Mouse (Mus musculus): ENCODE data around the gene Olfr198. TPM values are rescaled to one million over a fixed set of nuclear protein-coding genes. Genes with fewer than 3 reads are reported as not detected.

The Olfr198 gene
- total and polyA plus RNA-seq, 3 experiments: not detected

GRCm38 (mm10) chr16:59170354-59170753, 33.0 kb downstream of the Olfr198 start, which contains the start of gene Olfr196:
Gene Olfr196 (minus strand): TSS chr16:59170454.
- TF ChIP-seq GABPA (IDR thresholded peaks at IDR 0.05; ENCODE audit: insufficient replicate concordance, low read depth, low read length) (no peak), POLR2A (IDR thresholded peaks at IDR 0.05; ENCODE audit: low read depth, low read length) (no peak), BHLHE40 (IDR thresholded peaks at IDR 0.05; ENCODE audit: low read depth, low read length) (no peak), MAX (IDR thresholded peaks at IDR 0.05; ENCODE audit: low read length) (no peak), ETS1 (conservative IDR thresholded peaks at IDR 0.05; ENCODE audit: low read depth, low read length) (no peak), MAFK (IDR thresholded peaks at IDR 0.05; ENCODE audit: insufficient replicate concordance, low read length) (no peak), MAZ (IDR thresholded peaks at IDR 0.05; ENCODE audit: low read depth, low read length) (no peak), POLR2AphosphoS2 (IDR thresholded peaks at IDR 0.05; ENCODE audit: low read depth, low read length) (no peak), CHD2 (IDR thresholded peaks at IDR 0.05; ENCODE audit: low read length) (no peak), JUND (conservative IDR thresholded peaks at IDR 0.05; ENCODE audit: low read depth, low read length) (no peak)
- H3K9me3 ChIP-seq (replicated peaks; ENCODE audit: low read length): no peaks in the 10 kb centered on the region
- dilution Hi-C loops (cut with MboI; ENCODE audit: extremely low pct_ligation_motif_present, extremely low pct_unique_long_range_greater_than_20kb, low sequenced_read_pairs): no loop called here

DNA sequence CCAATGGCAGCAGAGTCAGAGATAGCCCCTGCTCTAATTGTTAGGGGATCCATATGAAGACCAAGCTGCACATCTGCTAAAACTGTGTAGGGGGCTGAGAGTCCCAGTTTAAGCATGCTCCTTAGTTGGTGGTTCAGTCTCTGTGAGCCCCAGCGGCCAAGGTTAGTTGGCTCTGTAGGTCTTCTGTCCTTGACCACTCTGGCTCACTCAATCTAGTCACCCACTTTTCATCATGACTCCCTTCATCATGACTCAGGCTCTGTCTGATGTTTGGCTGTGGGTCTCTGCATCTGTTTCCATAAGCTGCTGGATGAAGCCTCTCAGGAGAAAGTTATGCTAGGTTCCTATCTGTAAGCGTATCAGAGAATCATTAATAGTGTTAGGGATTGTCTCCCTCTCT, 51.3 kb downstream of the Olfr198 start:
- Histone ChIP-seq H3K4me1 (ENCODE audit: control insufficient read depth in 1 of 2, insufficient read depth in 2 of 2) (no peaks in the 10 kb centered on the region), H3K4me3 (replicated peaks in 1 of 3; ENCODE audit: low read depth in 2 of 3, low read length in 2 of 3, poor library complexity in 1 of 3) (no peak overlapping the region), H3K79me2 (replicated peaks; ENCODE audit: control insufficient read depth, extremely low read depth, insufficient read depth, poor library complexity, severe bottlenecking) (no peaks in the 10 kb centered on the region), H3K27me3 (replicated peaks) (no peaks in the 10 kb centered on the region), H3K9me3 (replicated peaks; ENCODE audit: low read length) (no peaks in the 10 kb centered on the region), H3K9ac (ENCODE audit: insufficient read depth, low read depth) (no peak overlapping the region), H3K27ac (ENCODE audit: insufficient read depth, low read depth) (no peak overlapping the region), H3K36me3 (replicated peaks in 1 of 2; ENCODE audit: control insufficient read depth in 1 of 2, insufficient read depth in 1 of 2, low read length in 1 of 2) (no peaks in the 10 kb centered on the region), H3K4me2 (ENCODE audit: insufficient read depth, low read depth, poor library complexity, severe bottlenecking) (no peak overlapping the region)
- dilution Hi-C loops (cut with MboI; ENCODE audit: extremely low pct_ligation_motif_present, extremely low pct_unique_long_range_greater_than_20kb, low sequenced_read_pairs): no loop called here
- TF ChIP-seq POLR2A (IDR thresholded peaks at IDR 0.05; ENCODE audit: low read depth, low read length) (no peak), KAT2A (IDR thresholded peaks at IDR 0.05; ENCODE audit: insufficient replicate concordance, low read length) (no peak), RCOR1 (conservative IDR thresholded peaks at IDR 0.05; ENCODE audit: low read depth, low read length) (no peak), MAFK (IDR thresholded peaks at IDR 0.05; ENCODE audit: insufficient replicate concordance, low read length) (no peak), HCFC1 (IDR thresholded peaks at IDR 0.05; ENCODE audit: low read depth, low read length) (no peak), JUND (conservative IDR thresholded peaks at IDR 0.05; ENCODE audit: low read depth, low read length) (no peak), TCF12 (IDR thresholded peaks at IDR 0.05; ENCODE audit: low read depth, low read length) (no peak), ELF1 (IDR thresholded peaks at IDR 0.05; ENCODE audit: low read depth, low read length) (no peak), ZC3H11A (IDR thresholded peaks at IDR 0.05; ENCODE audit: low read depth, low read length) (no peak), IRF4 (IDR thresholded peaks at IDR 0.05; ENCODE audit: low read depth, low read length) (no peak), CHD1 (IDR thresholded peaks at IDR 0.05; ENCODE audit: low read depth, low read length) (no peak), CTCF (conservative IDR thresholded peaks at IDR 0.05 in 1 of 2, IDR thresholded peaks at IDR 0.05 in 1 of 2; ENCODE audit: low read depth in 2 of 2, low read length in 2 of 2) (no peak), NELFE (IDR thresholded peaks at IDR 0.05; ENCODE audit: low read depth, low read length) (no peak)
- no peak for DNase-seq (ENCODE audit: extremely low read depth)
- in situ Hi-C loops (cut with MboI; ENCODE audit: low pct_ligation_motif_present, low pct_unique_long_range_greater_than_20kb, low sequenced_read_pairs): no loop called here

More at GRCm38 (mm10) chr16:59170354-59170753, 33.0 kb downstream of the Olfr198 start, which contains the start of gene Olfr196:
- Histone ChIP-seq H3K79me2 (replicated peaks; ENCODE audit: control insufficient read depth, extremely low read depth, insufficient read depth, poor library complexity, severe bottlenecking) (no peaks in the 10 kb centered on the region), H3K4me1 (ENCODE audit: control insufficient read depth in 1 of 2, insufficient read depth in 2 of 2) (no peaks in the 10 kb centered on the region), H3K27ac (ENCODE audit: insufficient read depth, low read depth) (no peak within 1 kb of the TSS), H3K27me3 (replicated peaks) (no peaks in the 10 kb centered on the region), H3K9ac (ENCODE audit: insufficient read depth, low read depth) (no peak within 1 kb of the TSS), H3K36me3 (replicated peaks in 1 of 2; ENCODE audit: control insufficient read depth in 1 of 2, insufficient read depth in 1 of 2, low read length in 1 of 2) (no peaks in the 10 kb centered on the region), H3K4me2 (ENCODE audit: insufficient read depth, low read depth, poor library complexity, severe bottlenecking) (no peak within 1 kb of the TSS), H3K4me3 (replicated peaks in 1 of 3; ENCODE audit: low read depth in 2 of 3, low read length in 2 of 3, poor library complexity in 1 of 3) (no peak within 1 kb of the TSS)
- in situ Hi-C loops (cut with MboI; ENCODE audit: low pct_ligation_motif_present, low pct_unique_long_range_greater_than_20kb, low sequenced_read_pairs): no loop called here
- no peak for DNase-seq (ENCODE audit: extremely low read depth)

Other genes starting within 250 kb of the Olfr198 start
- not detected in 2 replicates for gene Olfr183, start 208.2 kb downstream of the Olfr198 start, total RNA-seq (2012; rRNA removed)
- not detected in 2 replicates for gene Olfr183, start 208.2 kb downstream of the Olfr198 start, total RNA-seq (2014; rRNA removed)
- gene Olfr183, start 208.2 kb downstream of the Olfr198 start, polyA plus RNA-seq (2012; ENCODE audit: insufficient read length, low read depth): not detected in 2 replicates
- gene Olfr186, start 173.2 kb downstream of the Olfr198 start, total RNA-seq (2012; rRNA removed): not detected in 2 replicates
- gene Olfr186, start 173.2 kb downstream of the Olfr198 start, total RNA-seq (2014; rRNA removed): not detected in 2 replicates
- gene Olfr186, start 173.2 kb downstream of the Olfr198 start, polyA plus RNA-seq (2012; ENCODE audit: insufficient read length, low read depth): not detected in 2 replicates
- gene Olfr187, start 163.8 kb downstream of the Olfr198 start, total RNA-seq (2012; rRNA removed): not detected in 2 replicates
- gene Olfr187, start 163.8 kb downstream of the Olfr198 start, total RNA-seq (2014; rRNA removed): not detected in 2 replicates
- gene Olfr187, start 163.8 kb downstream of the Olfr198 start, polyA plus RNA-seq (2012; ENCODE audit: insufficient read length, low read depth): not detected in 2 replicates
- not detected in 2 replicates for gene Olfr190, start 125.5 kb downstream of the Olfr198 start, total RNA-seq (2012; rRNA removed)
- not detected in 2 replicates for gene Olfr190, start 125.5 kb downstream of the Olfr198 start, total RNA-seq (2014; rRNA removed)
- not detected in 2 replicates for gene Olfr190, start 125.5 kb downstream of the Olfr198 start, polyA plus RNA-seq (2012; ENCODE audit: insufficient read length, low read depth)
- not detected in 2 replicates for gene Olfr191, start 113.7 kb downstream of the Olfr198 start, total RNA-seq (2012; rRNA removed)
- gene Olfr191, start 113.7 kb downstream of the Olfr198 start, total RNA-seq (2014; rRNA removed): not detected in 2 replicates
- not detected in 2 replicates for gene Olfr191, start 113.7 kb downstream of the Olfr198 start, polyA plus RNA-seq (2012; ENCODE audit: insufficient read length, low read depth)
- gene Olfr193, start 91.7 kb downstream of the Olfr198 start, total RNA-seq (2012; rRNA removed): not detected in 2 replicates
- not detected in 2 replicates for gene Olfr193, start 91.7 kb downstream of the Olfr198 start, total RNA-seq (2014; rRNA removed)
- gene Olfr193, start 91.7 kb downstream of the Olfr198 start, polyA plus RNA-seq (2012; ENCODE audit: insufficient read length, low read depth): not detected in 2 replicates
- gene Olfr194, start 82.5 kb downstream of the Olfr198 start, total RNA-seq (2012; rRNA removed): not detected in 2 replicates
- not detected in 2 replicates for gene Olfr194, start 82.5 kb downstream of the Olfr198 start, total RNA-seq (2014; rRNA removed)
- not detected in 2 replicates for gene Olfr194, start 82.5 kb downstream of the Olfr198 start, polyA plus RNA-seq (2012; ENCODE audit: insufficient read length, low read depth)
- not detected in 2 replicates for gene Olfr195, start 56.5 kb downstream of the Olfr198 start, total RNA-seq (2012; rRNA removed)
- gene Olfr195, start 56.5 kb downstream of the Olfr198 start, total RNA-seq (2014; rRNA removed): not detected in 2 replicates
- gene Olfr195, start 56.5 kb downstream of the Olfr198 start, polyA plus RNA-seq (2012; ENCODE audit: insufficient read length, low read depth): not detected in 2 replicates
- gene Olfr196, start 33.1 kb downstream of the Olfr198 start, total RNA-seq (2012; rRNA removed): not detected in 2 replicates
- not detected in 2 replicates for gene Olfr196, start 33.1 kb downstream of the Olfr198 start, total RNA-seq (2014; rRNA removed)
- not detected in 2 replicates for gene Olfr196, start 33.1 kb downstream of the Olfr198 start, polyA plus RNA-seq (2012; ENCODE audit: insufficient read length, low read depth)
- gene Olfr199, start 16.2 kb upstream of the Olfr198 start, total RNA-seq (2012; rRNA removed): not detected in 2 replicates
- not detected in 2 replicates for gene Olfr199, start 16.2 kb upstream of the Olfr198 start, total RNA-seq (2014; rRNA removed)
- gene Olfr199, start 16.2 kb upstream of the Olfr198 start, polyA plus RNA-seq (2012; ENCODE audit: insufficient read length, low read depth): not detected in 2 replicates
- gene Olfr201, start 69.1 kb upstream of the Olfr198 start, total RNA-seq (2012; rRNA removed): not detected in 2 replicates
- gene Olfr201, start 69.1 kb upstream of the Olfr198 start, total RNA-seq (2014; rRNA removed): not detected in 2 replicates
- not detected in 2 replicates for gene Olfr201, start 69.1 kb upstream of the Olfr198 start, polyA plus RNA-seq (2012; ENCODE audit: insufficient read length, low read depth)
- not detected in 2 replicates for gene Olfr202, start 83.3 kb upstream of the Olfr198 start, total RNA-seq (2012; rRNA removed)
- gene Olfr202, start 83.3 kb upstream of the Olfr198 start, total RNA-seq (2014; rRNA removed): not detected in 2 replicates
- not detected in 2 replicates for gene Olfr202, start 83.3 kb upstream of the Olfr198 start, polyA plus RNA-seq (2012; ENCODE audit: insufficient read length, low read depth)
- gene Olfr203, start 95.3 kb upstream of the Olfr198 start, total RNA-seq (2012; rRNA removed): not detected in 2 replicates
- gene Olfr203, start 95.3 kb upstream of the Olfr198 start, total RNA-seq (2014; rRNA removed): not detected in 2 replicates
- not detected in 2 replicates for gene Olfr203, start 95.3 kb upstream of the Olfr198 start, polyA plus RNA-seq (2012; ENCODE audit: insufficient read length, low read depth)
- gene Olfr204, start 114.7 kb upstream of the Olfr198 start, total RNA-seq (2012; rRNA removed): not detected in 2 replicates
- gene Olfr204, start 114.7 kb upstream of the Olfr198 start, total RNA-seq (2014; rRNA removed): not detected in 2 replicates
- not detected in 2 replicates for gene Olfr204, start 114.7 kb upstream of the Olfr198 start, polyA plus RNA-seq (2012; ENCODE audit: insufficient read length, low read depth)
- not detected in 2 replicates for gene Olfr205, start 127.6 kb upstream of the Olfr198 start, total RNA-seq (2012; rRNA removed)
- not detected in 2 replicates for gene Olfr205, start 127.6 kb upstream of the Olfr198 start, total RNA-seq (2014; rRNA removed)
- gene Olfr205, start 127.6 kb upstream of the Olfr198 start, polyA plus RNA-seq (2012; ENCODE audit: insufficient read length, low read depth): not detected in 2 replicates
- gene Olfr206, start 145.7 kb upstream of the Olfr198 start, total RNA-seq (2012; rRNA removed): not detected in 2 replicates
- gene Olfr206, start 145.7 kb upstream of the Olfr198 start, total RNA-seq (2014; rRNA removed): not detected in 2 replicates
- not detected in 2 replicates for gene Olfr206, start 145.7 kb upstream of the Olfr198 start, polyA plus RNA-seq (2012; ENCODE audit: insufficient read length, low read depth)
- not detected in 2 replicates for gene Olfr209, start 160.5 kb upstream of the Olfr198 start, total RNA-seq (2012; rRNA removed)
- not detected in 2 replicates for gene Olfr209, start 160.5 kb upstream of the Olfr198 start, total RNA-seq (2014; rRNA removed)
- not detected in 2 replicates for gene Olfr209, start 160.5 kb upstream of the Olfr198 start, polyA plus RNA-seq (2012; ENCODE audit: insufficient read length, low read depth)
- not detected in 2 replicates for gene Gabrr3, start 203.8 kb upstream of the Olfr198 start, total RNA-seq (2012; rRNA removed)
- not detected in 2 replicates for gene Gabrr3, start 203.8 kb upstream of the Olfr198 start, total RNA-seq (2014; rRNA removed)
- not detected in 2 replicates for gene Gabrr3, start 203.8 kb upstream of the Olfr198 start, polyA plus RNA-seq (2012; ENCODE audit: insufficient read length, low read depth)

Data from CH12.LX (cell line).